Mouse (Mus musculus) central nervous system, embryonic 14 days (tissue): ENCODE data around the gene Nthl1. TPM values are rescaled to one million over a fixed set of nuclear protein-coding genes. Genes with fewer than 3 reads are reported as not detected.

Experiments used
- polyA plus RNA-seq: library from polyadenylated mRNA; depleted of rRNA; stranded (reverse); fragments of >200 nt; gene quantifications from 2 replicates; pipeline ENCODE4 v1.2.3, GENCODE M21; 2012; rRNA removed

The Nthl1 gene
- polyA plus RNA-seq = 16.0 and 16.5 TPM in 2 replicates

DNA sequence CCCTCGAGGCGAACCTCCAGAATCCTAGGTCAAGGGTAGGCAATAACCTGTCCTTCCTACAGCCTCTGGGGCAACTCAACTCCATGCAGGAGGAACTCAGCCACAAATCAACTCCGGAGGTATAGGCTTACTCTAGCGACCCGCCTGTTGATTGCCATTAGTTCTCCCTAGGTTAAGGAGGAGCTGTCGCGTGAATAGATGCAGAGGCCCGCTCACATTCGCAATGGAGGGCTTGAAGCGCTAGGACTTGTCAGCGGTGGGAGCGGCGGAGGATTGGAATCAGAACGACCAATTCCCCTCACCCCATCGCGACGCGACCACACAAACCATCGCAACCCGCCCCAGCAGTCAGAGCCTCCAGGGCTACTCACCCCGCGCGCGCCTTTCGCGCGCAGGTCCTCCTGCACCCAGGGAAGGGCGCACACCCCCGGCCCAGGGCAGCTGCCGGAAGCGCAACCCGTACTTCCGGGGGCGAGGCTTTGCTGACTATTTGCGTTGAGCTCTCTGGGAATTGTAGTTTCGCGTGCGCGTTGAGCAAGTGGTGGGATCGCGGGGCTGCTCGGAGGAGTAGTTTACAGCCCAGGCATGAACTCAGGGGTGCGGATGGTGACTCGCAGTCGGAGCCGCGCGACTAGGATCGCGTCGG is at the start of gene Nthl1, which contains the start of gene Tsc2:
TSS of gene Nthl1 (plus strand) at position 514 of the 646 bp plus-strand sequence.
TSS of gene Tsc2 (minus strand) at position 464 of the 646 bp plus-strand sequence.

GRCm38 (mm10) chr17:24650070-24650616 is 17.7 kb downstream of the Nthl1 start, which contains the start of gene Slc9a3r2:
Gene Slc9a3r2, minus strand, starts transcription at chr17:24650327.

DNA sequence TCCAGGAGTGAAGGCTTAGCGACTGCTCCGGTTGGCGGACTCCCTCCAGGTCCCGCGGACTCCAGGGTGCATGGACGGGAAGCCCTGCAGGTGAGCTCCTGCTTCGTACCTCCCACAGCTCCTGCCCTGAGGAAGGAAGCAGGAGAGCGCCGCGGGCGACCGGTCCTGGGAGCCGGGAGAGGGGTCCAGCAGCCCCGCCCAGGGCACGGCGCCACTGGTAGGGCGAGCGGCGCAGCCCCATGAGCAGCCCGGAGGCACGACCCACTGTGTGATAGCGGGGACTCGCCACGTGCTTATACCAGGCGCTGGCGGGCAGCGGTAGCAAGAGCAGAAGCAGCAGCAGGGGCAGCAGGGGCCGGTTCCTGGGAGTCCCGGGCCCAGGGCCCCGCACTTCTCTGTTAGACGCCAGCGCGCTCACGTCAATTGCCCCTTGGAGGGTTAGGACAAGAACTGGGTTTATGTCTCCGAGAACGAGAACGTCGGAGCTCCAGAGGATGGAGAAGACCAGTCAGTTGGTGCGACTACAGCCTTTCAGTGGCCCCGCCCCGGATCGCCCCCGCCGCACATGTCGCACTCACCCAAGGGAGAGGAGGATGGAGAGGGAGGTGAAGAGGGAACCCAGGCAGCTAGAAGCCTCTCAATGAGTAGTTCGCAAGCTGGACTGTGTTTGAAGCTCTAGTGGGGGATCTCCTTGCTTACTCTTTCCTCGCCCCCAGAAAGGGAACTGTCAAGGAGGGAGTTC is 25.7 kb downstream of the Nthl1 start, which contains the start of gene Npw:
TSS of gene Npw (minus strand) at position 441 of the 742 bp plus-strand sequence.

DNA sequence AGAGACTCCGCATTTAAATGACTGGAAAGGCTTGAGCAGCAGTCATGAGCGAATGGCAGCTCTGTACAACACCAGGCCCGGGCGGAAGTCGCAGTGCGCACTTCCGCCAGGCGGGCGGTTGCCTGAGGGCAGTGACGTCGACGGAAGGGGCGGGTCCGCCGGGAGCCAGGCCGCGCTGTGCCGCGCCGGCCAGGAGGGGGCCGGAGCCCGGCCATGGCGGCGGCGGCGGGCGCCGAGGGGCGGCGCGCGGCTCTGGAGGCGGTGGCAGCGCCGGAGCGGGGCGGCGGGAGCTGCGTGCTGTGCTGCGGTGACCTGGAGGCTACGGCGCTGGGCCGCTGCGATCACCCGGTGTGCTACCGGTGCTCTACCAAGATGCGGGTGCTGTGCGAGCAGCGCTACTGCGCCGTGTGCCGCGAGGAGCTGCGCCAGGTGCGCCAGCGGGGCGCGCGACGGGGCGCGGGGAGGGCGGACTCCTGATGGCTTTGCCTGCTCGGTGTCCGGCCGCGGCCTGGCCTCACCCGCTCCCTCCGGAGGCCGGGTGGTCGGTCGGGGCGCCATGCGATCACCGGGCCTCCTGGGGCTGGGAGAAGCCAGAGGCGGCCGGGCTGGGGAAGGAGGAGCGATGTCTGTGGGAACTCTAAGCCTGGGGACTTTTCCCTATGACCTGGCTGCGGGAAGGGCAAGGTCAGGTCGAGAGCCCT is 37.2 kb downstream of the Nthl1 start, which contains the start of gene Zfp598:
TSS of gene Zfp598 (plus strand) at position 143 of the 701 bp plus-strand sequence.

Other genes starting within 250 kb of the Nthl1 start
- gene Rnps1, start 218.1 kb upstream of the Nthl1 start, polyA plus RNA-seq = 392 and 424 TPM in 2 replicates
- 31.1 and 38.3 TPM in 2 replicates for gene Eci1, start 206.0 kb upstream of the Nthl1 start, polyA plus RNA-seq
- gene Dnase1l2, start 189.6 kb upstream of the Nthl1 start, polyA plus RNA-seq = 26.4 and 29.0 TPM in 2 replicates
- 82.5 and 89.4 TPM in 2 replicates for gene E4f1, start 162.4 kb upstream of the Nthl1 start, polyA plus RNA-seq
- gene Pgp, start 162.3 kb upstream of the Nthl1 start, polyA plus RNA-seq = 43.4 and 44.6 TPM in 2 replicates
- 0.43 and 1.0 TPM in 2 replicates for gene Bricd5, start 158.8 kb upstream of the Nthl1 start, polyA plus RNA-seq
- 51.2 and 55.8 TPM in 2 replicates for gene Mlst8, start 153.6 kb upstream of the Nthl1 start, polyA plus RNA-seq
- gene Caskin1, start 144.1 kb upstream of the Nthl1 start, polyA plus RNA-seq = 93.1 and 111 TPM in 2 replicates
- 333 and 335 TPM in 2 replicates for gene Traf7, start 104.7 kb upstream of the Nthl1 start, polyA plus RNA-seq
- gene Rab26, start 98.5 kb upstream of the Nthl1 start, polyA plus RNA-seq = 4.1 and 5.0 TPM in 2 replicates
- 60.4 and 62.9 TPM in 2 replicates for gene Pkd1, start 82.8 kb upstream of the Nthl1 start, polyA plus RNA-seq
- 175 and 176 TPM in 2 replicates for gene Tsc2, start 50 bp upstream of the Nthl1 start, polyA plus RNA-seq
- 27.3 and 36.1 TPM in 2 replicates for gene Slc9a3r2, start 17.6 kb downstream of the Nthl1 start, polyA plus RNA-seq
- gene Npw, start 25.8 kb downstream of the Nthl1 start, polyA plus RNA-seq = 0.16 and 0.29 TPM in 2 replicates
- 85.5 and 87.5 TPM in 2 replicates for gene Zfp598, start 37.0 kb downstream of the Nthl1 start, polyA plus RNA-seq
- gene Syngr3, start 57.3 kb downstream of the Nthl1 start, polyA plus RNA-seq = 58.6 and 60.6 TPM in 2 replicates
- 31.7 and 33.2 TPM in 2 replicates for gene Gfer, start 63.5 kb downstream of the Nthl1 start, polyA plus RNA-seq
- 9.5 and 9.7 TPM in 2 replicates for gene Noxo1, start 63.6 kb downstream of the Nthl1 start, polyA plus RNA-seq
- 71.6 and 77.7 TPM in 2 replicates for gene Tbl3, start 75.0 kb downstream of the Nthl1 start, polyA plus RNA-seq
- 0.36 TPM in 2 replicates for gene Rnf151, start 85.4 kb downstream of the Nthl1 start, polyA plus RNA-seq
- 1,943 and 2,057 TPM in 2 replicates for gene Rps2, start 85.4 kb downstream of the Nthl1 start, polyA plus RNA-seq
- gene Ndufb10, start 91.8 kb downstream of the Nthl1 start, polyA plus RNA-seq = 219 and 243 TPM in 2 replicates
- gene Rpl3l, start 95.1 kb downstream of the Nthl1 start, polyA plus RNA-seq = 0.08 and 0.10 TPM in 2 replicates
- gene Msrb1, start 104.0 kb downstream of the Nthl1 start, polyA plus RNA-seq = 36.8 and 38.8 TPM in 2 replicates
- 0.28 and 1.5 TPM in 2 replicates for gene Hs3st6, start 120.3 kb downstream of the Nthl1 start, polyA plus RNA-seq
- not detected in 2 replicates for gene Meiob, start 171.6 kb downstream of the Nthl1 start, polyA plus RNA-seq
- gene Hagh, start 207.5 kb downstream of the Nthl1 start, polyA plus RNA-seq = 34.3 and 35.3 TPM in 2 replicates
- gene Fahd1, start 217.7 kb downstream of the Nthl1 start, polyA plus RNA-seq = 16.0 and 16.6 TPM in 2 replicates
- gene Igfals, start 233.3 kb downstream of the Nthl1 start, polyA plus RNA-seq = 0.05 and 0.13 TPM in 2 replicates